Mouse (Mus musculus) brain, adult 2 months (tissue): Measurements from ENCODE around the gene Slc12a8.
"Not testable (repeated sequence)": the region's sequence is repeated elsewhere in the genome, so short reads cannot be mapped to it uniquely, and the experiment has no call there.

ENCODE experiments used
- DNase-seq: peaks from one replicate; pipeline ENCODE4 v3.0.0; 2011; ENCODE audit warnings: low read depth, low spot score

The Slc12a8 gene

DNA sequence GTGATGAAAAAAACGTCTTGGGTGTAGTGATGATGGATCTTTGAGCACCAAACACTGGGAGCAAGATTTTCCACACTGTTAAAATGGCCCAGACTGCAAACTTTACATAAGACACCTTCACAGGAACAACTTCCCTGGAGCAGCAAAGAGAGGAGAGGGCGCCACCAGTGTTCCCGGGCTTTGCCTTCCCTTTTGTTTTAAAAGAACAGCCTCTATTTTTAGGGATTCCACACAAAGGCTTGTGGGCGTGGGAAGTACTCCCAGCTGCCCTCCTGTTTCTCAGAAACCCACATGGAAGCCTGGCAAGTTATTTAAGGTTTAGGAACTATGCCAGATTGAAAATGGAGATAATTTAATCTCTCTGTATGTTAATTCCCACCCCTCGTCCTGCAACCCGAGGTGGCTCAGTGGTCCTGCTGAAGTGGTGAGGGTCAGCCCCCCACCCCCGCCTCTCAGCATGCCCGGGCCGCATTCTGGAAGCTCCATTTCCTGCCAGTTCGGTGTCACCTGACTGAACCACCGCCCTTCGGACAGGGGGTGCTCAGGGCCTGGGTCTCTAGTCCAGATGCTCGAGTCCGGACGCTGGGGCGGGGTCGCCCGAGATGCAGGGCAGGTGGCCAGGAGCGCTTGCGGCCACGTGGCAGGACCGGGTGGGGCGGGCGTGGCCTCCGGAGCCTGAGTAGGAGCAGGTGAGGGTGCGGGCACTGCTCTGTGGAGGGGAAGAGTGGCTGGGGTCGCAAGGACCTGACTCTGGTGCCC is at the start of gene Slc12a8:
TSS of gene Slc12a8 (plus strand) at position 522 of the 759 bp plus-strand sequence.
- DNase-seq, result peak; percentile 89

DNA sequence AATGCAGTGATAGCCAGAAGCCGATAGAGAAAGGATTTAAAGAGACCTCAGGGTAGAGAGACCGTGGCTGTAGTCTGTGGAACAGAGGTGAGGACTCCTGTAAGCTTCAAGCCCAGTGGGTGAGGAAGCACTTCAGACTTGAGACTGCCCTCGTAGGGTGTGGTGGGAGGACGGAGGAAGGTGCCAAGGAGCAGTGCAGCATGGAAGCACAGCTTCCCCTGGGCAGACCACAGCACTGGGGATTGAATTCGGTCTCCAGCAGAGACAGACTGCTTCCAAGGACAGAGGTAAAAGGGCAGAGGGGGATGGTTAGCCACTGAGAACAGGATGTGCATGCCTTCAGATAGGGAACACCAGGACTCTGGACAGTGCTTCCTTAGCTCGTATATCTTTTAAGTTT is 49.7 kb upstream of the Slc12a8 start:
- DNase-seq, result peak; percentile 14

DNA sequence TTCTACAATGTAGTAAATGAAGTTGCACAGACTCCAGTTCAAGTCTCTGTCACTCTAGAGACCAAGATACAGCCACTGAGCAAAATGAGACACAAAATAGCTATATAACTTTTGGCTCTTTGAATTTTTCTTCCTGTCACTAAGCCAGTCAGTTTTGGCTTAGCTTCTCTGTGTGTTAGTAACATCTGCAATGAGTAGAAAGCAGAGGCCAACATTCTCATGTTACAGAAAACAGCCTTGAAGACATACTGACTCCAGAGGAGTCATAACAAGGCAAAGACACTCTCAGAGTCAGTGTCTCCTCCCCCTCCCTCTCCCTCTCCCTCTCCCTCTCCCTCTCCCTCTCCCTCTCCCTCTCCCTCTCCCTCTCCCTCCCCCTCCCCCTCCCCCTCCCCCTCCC is 47.2 kb upstream of the Slc12a8 start:
- DNase-seq, result no peak

DNA sequence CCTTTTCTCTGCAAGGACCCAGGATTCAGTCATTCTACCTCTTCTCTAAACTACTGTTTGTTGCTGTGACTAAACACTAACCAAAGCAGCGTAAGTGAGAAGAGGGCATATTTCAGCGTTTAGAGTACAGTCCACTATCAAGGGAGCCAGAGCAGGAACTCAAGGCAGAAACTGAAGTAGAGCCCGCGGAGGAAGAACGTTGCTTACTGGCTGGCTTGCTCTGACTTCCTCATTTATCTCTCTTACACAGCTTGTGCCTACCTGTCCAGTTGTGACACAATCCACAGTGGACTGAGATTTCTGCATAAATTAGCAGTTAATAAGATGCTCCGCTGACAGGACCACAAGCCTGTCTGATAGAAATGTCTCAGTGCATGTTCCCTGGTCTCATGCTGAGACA is 42.7 kb upstream of the Slc12a8 start:
- no peak for DNase-seq

DNA sequence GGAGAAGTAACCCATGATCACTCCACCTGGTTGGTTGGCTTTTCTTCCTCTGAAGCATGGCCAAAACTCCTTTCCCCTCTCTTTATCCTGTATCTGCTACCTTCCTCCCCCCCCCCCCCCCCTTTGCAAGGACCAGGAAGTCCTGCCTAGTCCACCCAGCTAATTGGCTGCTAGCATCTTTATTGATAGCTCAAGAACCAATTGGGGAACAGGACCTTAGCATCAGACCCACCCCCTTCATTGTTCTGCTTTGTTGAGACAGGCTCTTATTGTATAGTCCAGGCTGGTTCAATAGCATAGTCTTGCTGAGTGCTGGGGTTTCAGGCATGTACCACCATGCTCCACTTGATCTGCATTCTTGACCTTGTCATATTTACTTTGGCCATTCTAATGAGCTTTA is 37.2 kb upstream of the Slc12a8 start:
- DNase-seq, result no peak

DNA sequence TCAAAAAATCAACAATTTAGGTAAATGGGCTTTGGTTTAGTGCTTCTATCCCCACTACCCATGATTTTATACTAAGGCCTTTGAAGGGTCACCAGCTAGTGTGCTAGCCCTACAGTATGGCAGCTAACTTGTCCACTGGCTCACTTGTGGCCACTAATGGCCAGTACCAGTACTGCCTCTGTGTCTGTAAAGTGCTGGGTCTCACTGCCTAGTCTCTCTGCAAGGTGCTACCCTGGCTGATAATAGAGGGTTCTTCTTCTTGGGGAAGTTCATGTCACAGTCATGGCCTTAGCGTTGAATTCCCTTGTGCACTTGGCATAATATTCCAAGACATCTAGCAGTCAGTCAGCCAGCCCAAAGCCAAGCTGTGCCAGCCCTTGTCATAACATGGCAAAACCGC is 36.0 kb upstream of the Slc12a8 start:
- peak; percentile 24 for DNase-seq

DNA sequence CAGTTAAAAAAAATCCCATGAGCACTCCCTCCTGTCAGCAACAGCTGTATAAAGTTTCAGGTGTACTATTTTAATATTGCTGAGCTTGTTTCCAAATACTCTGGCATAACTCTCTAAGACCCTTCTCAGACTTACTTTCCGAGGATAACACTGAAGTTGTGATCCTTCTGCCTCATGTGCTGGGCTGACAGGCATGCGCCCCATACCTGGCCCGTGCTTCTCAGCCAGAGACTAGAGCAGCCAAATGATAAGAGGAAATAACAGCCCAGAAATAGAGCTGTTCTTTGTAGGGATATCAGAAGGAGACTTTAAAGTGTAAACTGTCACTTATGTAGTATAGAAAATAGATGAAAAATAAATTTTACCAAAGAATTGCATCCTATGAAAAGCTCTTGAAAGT is 34.8 kb upstream of the Slc12a8 start:
- DNase-seq, result no peak

DNA sequence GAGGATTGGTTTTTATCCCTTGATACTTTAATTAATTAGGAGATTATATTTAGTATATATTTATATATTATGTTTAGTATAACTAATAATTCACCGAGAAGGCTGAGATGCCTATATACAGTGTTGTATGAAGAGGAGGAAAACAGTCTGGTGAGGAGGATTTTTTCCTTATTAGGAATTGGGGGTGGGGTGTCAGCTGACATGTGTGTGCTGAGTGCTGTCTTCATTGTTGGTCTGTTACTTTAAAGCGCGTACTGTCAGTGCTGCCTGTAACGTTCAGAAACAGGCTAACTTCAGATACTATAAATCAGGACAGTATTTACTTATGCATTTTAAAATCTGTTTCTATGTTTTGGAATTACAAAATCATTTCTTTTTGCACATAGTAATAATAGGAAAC is 29.4 kb upstream of the Slc12a8 start:
- no peak for DNase-seq

DNA sequence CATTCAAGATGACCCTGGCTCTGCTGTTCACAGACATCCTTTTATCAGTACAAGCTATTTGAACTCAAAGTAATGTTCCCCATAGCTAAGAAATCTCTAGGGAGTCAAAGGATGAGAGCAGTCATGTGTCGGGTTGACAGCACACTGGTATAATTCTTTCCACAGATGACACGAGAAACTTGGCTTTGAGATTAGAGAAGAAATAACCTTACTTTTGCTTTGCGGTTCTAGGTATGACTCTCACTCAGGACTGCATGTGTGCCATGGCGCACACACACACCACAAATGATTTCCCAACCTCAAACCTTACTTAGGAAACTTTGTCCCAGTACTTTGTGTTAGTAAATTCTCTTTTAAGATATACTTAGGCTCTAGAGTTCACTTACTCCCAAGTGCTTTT is 22.8 kb upstream of the Slc12a8 start:
- DNase-seq, result no peak

DNA sequence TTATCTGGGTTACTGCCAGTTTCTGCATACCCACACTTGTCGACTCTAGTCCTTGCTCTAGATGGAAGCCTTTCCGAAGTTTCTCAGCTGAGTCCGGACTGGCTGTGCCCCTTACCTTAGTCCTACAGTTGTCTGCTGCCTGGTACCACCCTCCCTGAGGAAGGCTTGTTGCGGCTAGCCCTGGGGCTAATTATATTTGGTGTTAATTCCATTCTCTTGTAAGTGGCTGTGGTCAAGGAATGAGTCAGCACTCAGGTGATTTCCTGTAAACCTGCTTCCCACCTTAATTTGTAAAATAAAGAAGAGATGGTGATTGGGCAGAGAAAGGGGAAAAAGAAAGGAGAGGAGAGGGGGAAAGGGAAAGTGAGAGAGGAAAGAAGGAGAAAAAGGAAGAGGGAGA is 9.0 kb upstream of the Slc12a8 start:
- DNase-seq, result no peak

DNA sequence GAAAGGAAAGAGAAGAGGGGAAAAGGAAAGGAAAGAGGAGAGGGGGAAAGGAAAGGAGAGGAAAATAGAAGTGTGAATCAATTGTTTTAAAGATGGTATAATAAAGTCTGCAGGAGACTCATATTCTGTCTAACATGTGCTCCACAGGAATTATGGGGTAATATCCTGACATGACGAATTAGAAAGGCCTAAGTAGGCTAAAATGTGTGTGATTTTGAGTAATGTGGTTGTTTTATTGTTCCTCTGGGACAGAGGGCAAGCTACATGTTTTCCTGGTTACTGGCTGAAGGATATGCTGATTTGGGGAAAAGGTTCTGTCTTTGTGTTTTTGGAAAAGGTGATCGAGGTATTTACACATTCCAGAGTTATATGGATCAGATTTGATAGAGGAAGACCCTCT is 7.9 kb upstream of the Slc12a8 start:
- DNase-seq, result not testable (repeated sequence)

DNA sequence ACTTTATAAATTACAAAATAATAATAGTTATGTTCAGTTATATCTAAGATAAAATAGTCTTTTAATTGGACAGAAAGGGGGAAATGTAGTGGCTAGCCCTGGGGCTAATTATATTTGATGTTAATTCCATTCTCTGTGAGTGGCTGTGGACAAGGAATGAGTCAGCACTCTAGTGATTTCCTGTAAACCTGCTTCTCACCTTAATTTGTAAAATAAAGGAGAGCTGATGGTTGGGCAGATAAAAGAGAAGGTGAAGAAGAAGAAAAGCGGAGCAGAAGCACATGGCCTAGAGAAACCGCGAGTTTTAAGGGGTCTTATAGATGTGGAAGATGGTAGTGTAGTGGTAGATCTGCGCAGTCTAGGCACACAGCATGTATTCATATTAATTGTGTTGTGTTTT is 6.3 kb upstream of the Slc12a8 start:
- not testable (repeated sequence) for DNase-seq

DNA sequence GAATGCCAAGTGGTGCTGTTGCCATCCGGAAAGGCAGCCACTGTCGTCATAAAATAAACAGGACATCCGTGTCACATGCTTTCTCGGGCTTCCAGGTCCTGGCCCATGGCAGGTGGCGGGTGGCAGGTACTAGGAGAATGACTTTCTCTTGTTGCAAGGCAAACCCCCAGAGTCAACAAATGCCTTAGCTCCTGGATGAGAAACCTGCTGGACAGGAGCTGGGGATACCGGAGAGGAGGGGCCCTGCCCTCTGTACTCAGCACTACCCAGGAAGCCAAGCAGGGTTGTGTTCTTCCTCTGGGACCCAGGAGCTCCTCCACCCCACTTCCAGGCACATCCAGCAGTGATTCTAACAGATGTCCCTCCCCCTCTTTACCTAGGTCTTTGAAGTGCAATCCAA is 4.6 kb upstream of the Slc12a8 start:
- DNase-seq, result no peak

DNA sequence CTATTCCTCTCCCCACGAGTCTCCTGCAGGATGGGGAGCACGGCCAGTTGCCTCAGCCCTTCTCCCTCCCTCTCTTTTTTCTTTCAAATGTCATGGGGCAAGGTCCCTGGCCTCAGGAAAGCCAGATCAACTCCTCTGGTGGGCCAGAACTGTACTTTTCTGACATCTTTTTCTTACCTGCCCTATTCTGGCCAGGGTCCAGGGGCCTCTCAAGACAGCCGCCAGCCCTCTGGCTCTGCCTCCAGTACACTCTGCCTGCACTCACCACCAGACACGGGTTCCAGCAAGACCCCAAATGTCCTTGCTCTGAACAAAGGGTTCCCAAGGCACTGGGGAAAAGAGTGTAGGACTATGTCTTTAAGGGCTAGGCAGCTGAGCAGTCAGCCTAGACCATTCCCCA is 499 bp downstream of the Slc12a8 start:
- no peak for DNase-seq

DNA sequence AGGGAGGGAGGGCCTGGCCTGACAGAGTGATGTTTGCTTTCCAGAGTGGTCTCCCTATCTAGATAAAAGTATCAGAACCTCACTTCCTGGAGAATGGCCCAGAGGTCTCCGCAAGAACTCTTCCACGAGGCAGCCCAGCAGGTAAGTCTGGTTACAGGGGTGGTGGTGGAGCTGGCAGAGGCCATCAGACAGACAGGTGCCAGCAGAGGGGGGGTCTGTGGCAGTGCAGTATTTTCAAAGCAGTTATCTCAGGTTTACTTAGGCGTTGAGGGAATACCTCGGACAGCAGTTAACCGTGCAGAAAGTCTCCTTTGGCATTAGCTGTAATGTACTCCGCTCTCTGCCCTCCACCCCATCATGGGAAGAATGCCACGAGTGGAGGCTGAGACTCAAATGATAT is 1.1 kb downstream of the Slc12a8 start:
- DNase-seq, result no peak

DNA sequence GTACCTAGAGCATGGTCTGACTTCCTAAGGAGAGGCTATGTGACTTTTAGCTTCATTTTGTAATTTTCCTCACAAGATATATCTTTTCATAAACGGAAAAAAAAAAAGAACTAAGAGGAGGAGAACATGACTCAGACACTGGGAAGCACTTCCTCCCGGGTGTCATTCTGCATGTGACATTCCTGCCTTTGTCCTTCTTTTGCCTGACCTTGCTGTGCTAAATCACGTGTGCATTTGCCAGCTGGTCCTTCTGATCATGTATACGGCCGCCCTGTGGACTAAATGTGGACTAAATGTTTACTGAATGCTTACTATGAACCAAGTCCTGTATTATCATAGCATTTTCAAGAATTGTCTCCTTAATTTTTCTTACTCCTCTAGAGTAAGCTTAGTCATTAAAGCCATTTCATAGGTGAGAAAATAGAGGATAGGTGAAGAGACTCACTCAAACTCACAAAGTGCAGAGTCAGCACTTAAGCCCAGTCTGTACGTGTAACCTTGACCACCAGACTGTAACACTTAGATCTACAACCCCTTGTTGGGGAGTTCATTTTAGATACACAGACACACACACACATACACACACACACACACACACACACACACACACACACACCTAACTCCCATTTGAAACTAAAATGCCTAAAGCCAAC is 2.9 kb downstream of the Slc12a8 start:
- DNase-seq, result peak; percentile 70

DNA sequence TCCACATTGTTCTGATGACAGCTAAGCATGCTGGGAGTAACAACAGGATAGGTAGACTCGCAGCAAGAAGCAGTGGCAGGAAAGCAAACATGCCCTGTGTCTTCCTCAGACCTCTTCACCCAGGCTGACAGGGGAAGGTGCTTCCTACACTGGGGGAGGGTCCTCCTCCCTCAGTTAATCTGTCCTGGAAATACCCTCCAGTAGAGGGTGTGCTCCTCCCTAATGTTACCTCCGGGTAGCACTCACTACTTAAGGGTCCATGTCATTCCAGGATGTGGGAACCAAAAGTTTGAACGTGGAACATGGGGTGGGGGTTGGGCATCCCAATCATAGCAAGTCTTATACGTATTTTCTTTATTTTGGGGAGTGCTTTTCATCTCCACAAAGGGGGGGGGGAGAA is 5.4 kb downstream of the Slc12a8 start:
- DNase-seq, result no peak

DNA sequence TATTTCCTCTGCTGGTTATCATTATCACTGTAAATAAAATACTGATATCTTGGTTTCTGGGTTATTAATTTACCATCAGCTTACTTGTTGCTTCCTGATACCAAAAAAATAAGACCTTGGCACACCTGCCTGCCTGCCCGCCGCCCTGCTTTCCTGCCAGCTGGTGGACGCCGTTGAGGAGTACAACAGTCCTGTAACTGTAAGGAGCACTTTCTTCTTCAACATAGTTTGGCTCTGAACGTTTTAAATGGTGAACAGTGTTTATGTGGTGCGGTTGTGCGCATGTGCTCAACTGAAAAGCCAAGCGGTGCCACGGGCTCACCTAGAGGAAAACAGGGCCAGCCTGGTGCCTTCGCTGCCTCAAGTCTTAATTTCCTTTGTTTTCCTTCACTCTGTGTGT is 6.4 kb downstream of the Slc12a8 start:
- DNase-seq, result no peak

DNA sequence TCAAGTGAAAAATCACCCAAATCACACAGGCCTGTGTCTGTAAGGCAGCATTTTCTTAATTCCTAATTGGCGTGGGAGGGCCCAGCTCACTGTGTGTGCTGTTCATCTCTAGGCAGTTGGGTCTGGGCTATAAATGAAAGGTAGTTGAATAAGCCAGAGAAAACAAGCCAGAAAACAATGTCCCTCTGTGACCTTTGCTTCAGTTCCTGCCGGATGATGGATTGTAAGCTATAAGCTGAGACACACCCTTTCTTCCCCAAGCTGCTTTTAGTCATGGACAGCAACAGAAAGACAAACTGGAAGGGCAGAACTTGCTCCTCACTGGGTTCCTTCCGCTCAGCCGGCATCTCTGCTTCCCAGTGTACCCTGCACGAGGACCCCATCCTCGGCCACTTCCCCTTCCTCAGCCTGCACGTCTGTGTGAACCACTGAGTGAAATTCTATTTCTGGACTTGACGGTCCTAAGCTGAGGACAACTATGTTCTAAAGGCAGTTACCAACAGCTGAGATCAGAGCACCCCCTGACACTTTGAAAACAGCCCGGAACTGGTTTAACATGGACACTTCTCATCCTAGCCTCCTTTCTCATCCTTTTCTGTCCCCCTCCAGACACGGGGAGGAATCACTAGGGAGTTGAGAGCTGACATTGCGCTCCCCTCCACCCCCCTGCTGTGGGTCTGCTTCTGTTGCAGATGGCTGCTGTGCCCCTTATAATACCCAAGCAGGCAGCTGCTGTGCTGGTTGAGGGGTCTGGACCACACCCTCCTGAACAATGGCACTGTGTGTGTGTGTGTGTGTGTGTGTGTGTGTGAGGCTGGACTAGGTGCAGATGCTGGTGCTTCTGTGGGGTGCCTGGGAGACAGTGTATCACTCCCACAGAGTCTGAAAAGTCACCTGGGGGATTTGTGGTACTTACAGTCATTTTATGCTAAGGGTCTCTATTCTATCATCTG is 12.7 kb downstream of the Slc12a8 start:
- no peak for DNase-seq

DNA sequence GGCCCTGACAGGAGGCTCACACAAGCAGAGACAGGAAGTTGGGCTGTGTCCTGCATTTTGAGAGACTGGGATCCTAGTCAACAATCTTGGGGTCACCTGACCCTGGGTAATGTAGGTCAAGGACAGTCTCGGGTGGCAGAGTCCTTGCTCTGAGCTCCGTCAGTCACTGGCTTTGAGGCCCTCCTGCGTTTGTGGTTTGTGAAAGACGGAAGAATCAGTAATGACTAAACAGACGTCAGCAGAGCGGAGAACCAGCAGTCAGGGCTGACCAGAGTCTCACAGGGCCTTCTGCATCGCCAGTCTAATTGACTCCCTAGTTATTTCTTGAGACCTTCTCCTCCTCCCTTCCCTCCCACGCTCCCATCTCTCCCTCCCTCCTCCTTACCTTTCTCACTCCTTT is 14.1 kb downstream of the Slc12a8 start:
- no peak for DNase-seq

DNA sequence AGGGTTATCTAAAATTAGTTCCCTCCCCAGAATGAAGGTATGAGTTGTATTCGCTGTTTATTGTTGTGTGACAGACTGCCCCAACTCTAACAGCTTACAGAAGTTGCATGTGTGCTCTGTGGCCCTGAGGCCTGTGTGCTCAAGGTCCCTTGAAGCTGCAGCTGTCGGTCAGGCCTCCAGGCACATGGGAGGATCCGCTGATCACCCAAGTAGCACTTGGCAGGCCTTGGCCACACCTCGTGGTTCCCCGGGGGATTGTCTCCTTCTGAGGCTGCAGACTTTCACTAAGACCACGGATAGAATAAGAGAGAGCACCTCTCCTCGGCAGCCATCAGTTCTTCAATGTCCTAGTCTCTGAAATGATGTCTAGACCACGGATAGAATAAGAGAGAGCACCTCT is 19.3 kb downstream of the Slc12a8 start:
- no peak for DNase-seq

DNA sequence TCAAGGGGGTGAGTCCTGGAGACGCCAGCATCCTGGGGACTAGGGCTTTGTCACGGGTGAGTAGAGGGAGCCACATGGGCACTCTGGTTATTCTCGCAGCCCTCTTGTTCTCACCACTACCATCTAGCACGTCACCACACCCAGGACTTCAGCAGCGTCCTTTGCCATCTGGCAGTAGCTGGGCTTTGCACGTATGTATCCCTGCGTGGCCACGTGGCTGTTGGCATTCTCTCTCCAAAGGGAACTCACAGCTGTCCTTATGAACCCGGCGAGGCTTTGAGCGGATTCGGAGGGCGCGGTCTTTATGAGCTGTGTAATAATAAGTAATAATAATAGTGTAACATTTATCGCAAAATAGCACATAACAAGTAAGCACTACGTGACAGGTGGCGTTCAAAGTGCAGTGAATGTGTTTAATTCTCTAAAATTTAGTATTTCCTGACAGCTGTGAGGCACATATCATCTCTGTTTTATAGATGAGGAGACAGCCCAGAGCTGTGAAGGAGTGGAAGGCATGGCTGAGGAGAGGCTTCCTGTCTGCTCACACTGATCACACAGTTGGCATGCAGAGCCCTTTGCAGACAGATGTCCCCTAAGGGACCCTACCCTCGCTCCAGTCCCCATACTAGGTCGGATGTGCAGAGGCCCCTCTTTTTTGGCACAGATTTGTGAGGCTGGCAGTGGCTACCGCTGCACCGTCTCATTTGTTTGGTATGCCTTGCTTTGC is 20.5 kb downstream of the Slc12a8 start:
- DNase-seq, result no peak
